Mouse (Mus musculus) cortical plate, adult 2 months (tissue): ENCODE data around the gene Faap100. TPM values are rescaled to one million over a fixed set of nuclear protein-coding genes. Genes with fewer than 3 reads are reported as not detected.

Experiments used
- H3K27ac ChIP-seq: fragments of 200-500 bp; 2 replicates; pipeline ENCODE4 v1.5.1; 2012; ENCODE audit warnings: low read length, control low read depth, inconsistent platforms; ENCODE audit not compliant: insufficient read depth
- H3K4me1 ChIP-seq: fragments of 200-500 bp; 2 replicates; pipeline ENCODE4 v1.6.1; 2011; ENCODE audit warnings: low read length; ENCODE audit not compliant: control insufficient read depth, insufficient read depth
- H3K4me3 ChIP-seq: fragments of 200-500 bp; 2 replicates; pipeline ENCODE4 v1.5.1; 2011; ENCODE audit warnings: mild to moderate bottlenecking, low read length, control low read depth; ENCODE audit not compliant: insufficient read depth
- CTCF ChIP-seq: fragments of 200-500 bp; IDR thresholded peaks from 2 replicates; pipeline ENCODE4 v1.5.1; 2011; ENCODE audit warnings: mild to moderate bottlenecking, control low read depth, low read length; ENCODE audit not compliant: insufficient read depth; ENCODE audit errors: extremely low read depth
- POLR2A ChIP-seq: fragments of 200-500 bp; IDR thresholded peaks from 2 replicates; pipeline ENCODE4 v1.6.1; 2011; ENCODE audit warnings: mild to moderate bottlenecking, low read length, control low read depth; ENCODE audit not compliant: insufficient read depth; ENCODE audit errors: extremely low read depth
- polyA plus RNA-seq: library from polyadenylated mRNA; depleted of rRNA; stranded (reverse); fragments of >200 nt; gene quantifications from 2 replicates; pipeline ENCODE4 v1.2.3, GENCODE M21; 2012; rRNA removed

Faap100 gene
- polyA plus RNA-seq, 1 experiment: 22.8 TPM

GRCm38 (mm10) chr11:120338786-120339185 is 39.8 kb downstream of the Faap100 start:
- TF ChIP-seq CTCF: no peak
- no peak for TF ChIP-seq POLR2A

GRCm38 (mm10) chr11:120337447-120337846 is 41.1 kb downstream of the Faap100 start:
- H3K4me3 ChIP-seq: no peak overlapping the region
- TF ChIP-seq CTCF (no peak), POLR2A (no peak)
- no peaks in the 10 kb centered on the region for H3K4me1 ChIP-seq
- no peak overlapping the region for H3K27ac ChIP-seq

More at GRCm38 (mm10) chr11:120338786-120339185, 39.8 kb downstream of the Faap100 start:
- Histone ChIP-seq H3K4me1 (no peaks in the 10 kb centered on the region), H3K4me3 (no peak overlapping the region), H3K27ac (no peak overlapping the region)

GRCm38 (mm10) chr11:120335431-120336021 is 43.0 kb downstream of the Faap100 start:
- no peak overlapping the region for H3K27ac ChIP-seq

GRCm38 (mm10) chr11:120320156-120320555 is 58.4 kb downstream of the Faap100 start:
- no peak overlapping the region for H3K27ac ChIP-seq
- no peak for TF ChIP-seq POLR2A
- no peak for TF ChIP-seq CTCF
- H3K4me1 ChIP-seq: 0 out of 2 replicates have a peak, but pooled peaks cover 2% of the 10 kb centered on the region
- H3K4me3 ChIP-seq: no peak overlapping the region

More at GRCm38 (mm10) chr11:120335431-120336021, 43.0 kb downstream of the Faap100 start:
- H3K4me1 ChIP-seq: no peaks in the 10 kb centered on the region
- no peak overlapping the region for H3K4me3 ChIP-seq
- no peak for TF ChIP-seq POLR2A

- Histone ChIP-seq H3K27ac (no peak overlapping the region), H3K4me3 (no peak overlapping the region), H3K4me1 (peaks cover 2% of the 10 kb centered on the region; the same call in 1 of the 2 replicates)
- TF ChIP-seq CTCF: no peak
- no peak for TF ChIP-seq POLR2A
Observed at GRCm38 (mm10) chr11:120319310-120319709, 59.3 kb downstream of the Faap100 start.

Other genes with a start within 250 kb of the Faap100 start
- 57.7 and 60.3 TPM in 2 replicates for gene Slc38a10, start 227.4 kb downstream of the Faap100 start, polyA plus RNA-seq
- 10.1 and 10.2 TPM in 2 replicates for gene Bahcc1, start 145.8 kb downstream of the Faap100 start, polyA plus RNA-seq
- 1,064 and 1,106 TPM in 2 replicates for gene Actg1, start 30.2 kb downstream of the Faap100 start, polyA plus RNA-seq
- gene Fscn2, start 17.2 kb downstream of the Faap100 start, polyA plus RNA-seq: 0.28 and 0.67 TPM in 2 replicates
- 62.0 and 62.7 TPM in 2 replicates for gene Nploc4, start 58.9 kb upstream of the Faap100 start, polyA plus RNA-seq
- gene Tspan10, start 63.9 kb upstream of the Faap100 start, polyA plus RNA-seq: 0.15 TPM in 1 of 2 replicates, not detected in the other
- gene Pde6g, start 74.7 kb upstream of the Faap100 start, polyA plus RNA-seq: 0.59 and 0.81 TPM in 2 replicates
- gene Oxld1, start 79.3 kb upstream of the Faap100 start, polyA plus RNA-seq: 15.0 and 17.4 TPM in 2 replicates
- 27.6 and 28.5 TPM in 2 replicates for gene Ccdc137, start 79.4 kb upstream of the Faap100 start, polyA plus RNA-seq
- 46.0 and 46.2 TPM in 2 replicates for gene Arl16, start 88.8 kb upstream of the Faap100 start, polyA plus RNA-seq
- gene Mrpl12, start 105.8 kb upstream of the Faap100 start, polyA plus RNA-seq: 96.3 and 96.6 TPM in 2 replicates
- 29.0 and 30.0 TPM in 2 replicates for gene Slc25a10, start 113.1 kb upstream of the Faap100 start, polyA plus RNA-seq
- 0.13 TPM in 2 replicates for gene Gcgr, start 151.9 kb upstream of the Faap100 start, polyA plus RNA-seq
- 158 and 160 TPM in 2 replicates for gene Mcrip1, start 171.0 kb upstream of the Faap100 start, polyA plus RNA-seq
- not detected in 2 replicates for gene Ppp1r27, start 172.4 kb upstream of the Faap100 start, polyA plus RNA-seq
- gene P4hb, start 194.5 kb upstream of the Faap100 start, polyA plus RNA-seq: 88.9 and 91.2 TPM in 2 replicates
- 416 and 442 TPM in 2 replicates for gene Arhgdia, start 202.9 kb upstream of the Faap100 start, polyA plus RNA-seq
- 42.1 and 46.9 TPM in 2 replicates for gene Alyref, start 219.6 kb upstream of the Faap100 start, polyA plus RNA-seq
- 148 and 161 TPM in 2 replicates for gene Anapc11, start 219.7 kb upstream of the Faap100 start, polyA plus RNA-seq
- gene Npb, start 229.7 kb upstream of the Faap100 start, polyA plus RNA-seq: 0.58 and 1.1 TPM in 2 replicates
- 281 and 289 TPM in 2 replicates for gene Pcyt2, start 239.2 kb upstream of the Faap100 start, polyA plus RNA-seq
- gene Sirt7, start 246.5 kb upstream of the Faap100 start, polyA plus RNA-seq: 98.2 and 105 TPM in 2 replicates